Mouse (Mus musculus): ENCODE results near the gene Ms4a14.
"Not testable (repeated sequence)": the region's sequence is repeated elsewhere in the genome, so short reads cannot be mapped to it uniquely, and the experiment has no call there.

The Ms4a14 gene

GRCm38 (mm10) chr19:11263549-11263948 lies 50.7 kb downstream of the Ms4a14 start:
- DNase-seq (ENCODE audit: low read depth, low spot score), result no peak

GRCm38 (mm10) chr19:11262932-11263331 lies 51.3 kb downstream of the Ms4a14 start:
- not testable (repeated sequence) for DNase-seq (ENCODE audit: low read depth, low spot score)

- no peak for DNase-seq (ENCODE audit: low read depth, low spot score)
Measured at GRCm38 (mm10) chr19:11261522-11261921, 52.7 kb downstream of the Ms4a14 start.
